Mouse (Mus musculus) ovary, adult 18-20 months (tissue): ENCODE measurements around the gene Tulp2.
"Not testable (repeated sequence)": the region's sequence is repeated elsewhere in the genome, so short reads cannot be mapped to it uniquely, and the experiment has no call there.

Source experiments
- DNase-seq: peaks from one replicate; pipeline ENCODE4 v3.0.0; 2022; ENCODE audit warnings: low spot score, mixed read lengths

The Tulp2 gene

DNA sequence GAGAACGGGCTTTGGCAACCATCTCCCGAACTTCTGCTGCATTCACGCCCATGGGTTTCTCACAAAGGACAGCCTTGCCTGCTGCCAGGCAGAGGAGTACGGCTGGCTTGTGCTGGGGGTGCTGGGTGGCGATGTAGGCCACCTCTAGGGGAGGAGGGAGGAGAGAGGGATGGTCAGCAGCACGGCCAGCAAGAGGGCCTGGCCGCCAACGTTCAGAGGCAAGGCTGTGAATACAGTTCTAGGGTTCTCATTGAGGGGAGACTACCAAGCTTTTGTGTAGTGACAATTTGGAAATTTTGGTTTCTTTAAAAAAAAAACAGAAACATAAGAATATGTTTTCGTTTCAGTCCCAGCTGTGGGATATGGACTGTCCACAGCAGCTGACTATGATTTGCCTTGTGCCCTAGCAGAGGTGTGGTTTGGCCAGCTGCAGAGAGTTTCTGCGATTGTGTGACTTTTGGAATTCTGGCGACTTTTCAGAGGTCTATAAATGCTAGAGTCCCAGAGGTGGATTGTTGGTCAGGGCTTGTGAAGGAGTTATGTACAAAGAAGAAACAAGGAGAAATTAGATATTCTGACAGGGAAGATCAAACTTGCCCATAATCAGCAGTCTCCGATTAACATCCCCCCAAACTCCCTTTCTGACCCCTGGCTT, 5.2 kb downstream of the Tulp2 start, which contains the start of gene Gm45808:
Gene Gm45808, minus strand, starts transcription at position 51 of the 655 bp plus-strand sequence.
- DNase-seq, result no peak

DNA sequence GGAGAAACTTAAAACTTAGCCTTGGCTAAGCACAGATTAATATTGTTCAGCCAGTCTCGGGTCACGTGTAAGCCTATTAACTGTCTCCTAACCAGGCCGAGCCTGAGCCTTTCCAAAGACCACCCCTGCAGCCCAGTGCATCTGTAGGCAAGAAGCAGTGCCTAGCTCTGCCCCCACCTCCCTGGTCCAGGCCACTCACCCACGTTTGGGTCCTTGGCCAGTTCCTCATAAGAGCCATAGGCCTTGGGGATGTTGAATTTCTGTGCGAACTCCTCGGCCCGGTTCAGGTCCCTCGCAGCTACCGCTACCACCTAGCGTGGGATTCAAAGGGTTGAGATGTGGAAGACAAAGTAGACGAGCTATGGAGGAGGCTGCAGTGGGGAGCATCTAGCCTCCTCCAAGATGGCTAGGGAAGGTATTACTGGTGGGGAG, 6.2 kb downstream of the Tulp2 start:
- no peak for DNase-seq

DNA sequence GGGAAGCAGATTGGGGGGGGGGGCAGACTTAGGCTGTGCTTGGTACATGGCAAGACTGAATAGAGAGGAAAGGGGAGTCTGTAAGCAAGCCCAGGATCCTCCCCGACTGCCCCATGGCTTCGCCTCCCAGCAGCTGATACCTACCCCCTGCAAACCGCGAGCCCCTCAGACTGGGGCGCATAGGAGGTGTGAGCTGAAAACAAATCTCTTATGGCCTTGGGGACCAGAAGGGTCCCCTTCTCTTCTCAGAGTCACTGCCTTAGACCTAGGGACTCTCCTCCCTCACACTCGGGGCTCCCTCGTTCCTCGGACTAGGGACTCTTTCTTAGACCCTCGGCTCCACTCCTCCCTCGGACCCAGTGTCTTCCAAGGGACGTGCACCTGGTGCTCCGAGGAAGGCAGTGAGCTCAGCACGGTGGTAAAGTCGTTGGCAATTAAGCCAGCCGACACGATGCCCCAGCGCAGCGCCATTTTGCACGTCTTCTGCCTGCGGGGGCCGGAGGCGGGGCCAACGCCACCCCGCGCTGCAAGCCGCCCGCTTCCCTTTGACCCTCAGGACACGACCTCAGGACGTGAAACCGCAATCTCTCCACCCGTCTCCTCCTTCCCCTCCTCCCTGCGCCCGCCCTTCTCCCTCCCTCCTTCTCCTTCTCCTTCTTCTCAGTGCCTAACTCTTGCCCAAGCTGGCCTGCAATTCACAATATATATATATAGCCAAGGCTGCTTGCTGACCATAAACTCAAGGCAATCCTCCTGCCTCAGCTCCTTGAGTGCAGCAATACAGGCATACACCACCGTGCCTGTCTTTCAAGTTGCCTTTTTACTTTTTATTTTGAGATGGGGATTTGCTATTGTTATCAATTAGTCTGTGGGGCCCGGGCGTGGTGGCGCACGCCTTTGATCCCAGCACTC, 6.9 kb downstream of the Tulp2 start, which contains the start of gene Dhdh:
Gene Dhdh, minus strand, starts transcription at position 513 of the 912 bp plus-strand sequence.
- DNase-seq, result peak; percentile 83

DNA sequence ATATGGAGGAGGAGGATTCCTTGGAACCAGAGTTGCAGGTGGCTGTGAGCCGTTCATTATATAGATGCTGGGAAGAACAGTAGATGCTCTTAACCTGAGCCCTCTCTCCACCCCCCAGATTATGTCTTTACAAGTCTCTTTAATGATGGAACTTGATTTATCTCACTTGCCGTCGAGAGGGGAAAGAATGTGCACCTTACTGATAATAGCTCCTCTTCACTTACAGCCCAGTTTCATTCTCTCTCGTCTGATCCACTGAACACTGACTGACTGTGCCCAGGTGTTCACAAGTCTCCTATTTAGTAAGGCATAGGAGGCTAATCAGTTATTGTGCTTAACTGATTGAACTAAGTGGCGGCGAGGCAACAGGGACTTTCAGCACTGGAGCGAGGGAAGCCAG, 7.9 kb downstream of the Tulp2 start:
- DNase-seq, result no peak

DNA sequence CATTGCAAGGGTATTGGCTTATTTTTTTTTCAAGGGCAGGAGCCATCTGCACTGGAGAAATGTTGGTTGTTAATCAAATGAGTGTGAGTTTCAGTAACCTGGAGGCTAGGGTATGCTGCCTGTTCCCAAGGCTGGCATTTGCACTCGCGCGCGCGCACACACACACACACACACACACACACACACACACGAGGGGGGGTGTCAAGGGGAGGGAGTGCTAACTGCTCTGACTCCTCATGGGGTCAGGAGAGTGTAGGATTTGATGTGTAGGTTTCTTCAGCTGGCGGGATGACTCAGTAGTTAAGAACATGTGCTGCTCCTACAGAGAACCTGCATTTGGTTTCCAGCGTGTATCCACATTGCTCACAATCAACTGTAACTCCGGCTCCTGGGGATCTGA, 9.1 kb downstream of the Tulp2 start:
- no peak for DNase-seq

DNA sequence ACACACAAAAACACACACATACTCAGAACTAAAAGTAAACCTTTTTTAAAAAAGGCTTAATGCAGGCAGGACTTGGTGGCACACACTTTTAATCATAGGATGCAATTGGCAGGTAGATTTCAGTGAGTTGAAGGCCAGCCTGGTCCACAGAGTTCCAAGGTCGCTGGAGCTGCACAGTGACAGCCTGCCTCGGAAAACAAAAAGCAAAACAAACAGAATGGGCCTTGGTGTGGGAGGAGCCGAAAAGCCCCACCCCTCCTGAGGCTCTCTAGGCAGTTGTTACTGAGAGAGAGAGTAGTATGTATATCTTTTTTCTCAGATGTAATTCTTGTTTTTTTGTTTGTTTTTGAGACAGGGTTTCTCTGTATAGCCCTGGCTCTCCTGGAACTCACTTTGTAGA, 9.6 kb downstream of the Tulp2 start:
- DNase-seq, result peak; percentile 40

DNA sequence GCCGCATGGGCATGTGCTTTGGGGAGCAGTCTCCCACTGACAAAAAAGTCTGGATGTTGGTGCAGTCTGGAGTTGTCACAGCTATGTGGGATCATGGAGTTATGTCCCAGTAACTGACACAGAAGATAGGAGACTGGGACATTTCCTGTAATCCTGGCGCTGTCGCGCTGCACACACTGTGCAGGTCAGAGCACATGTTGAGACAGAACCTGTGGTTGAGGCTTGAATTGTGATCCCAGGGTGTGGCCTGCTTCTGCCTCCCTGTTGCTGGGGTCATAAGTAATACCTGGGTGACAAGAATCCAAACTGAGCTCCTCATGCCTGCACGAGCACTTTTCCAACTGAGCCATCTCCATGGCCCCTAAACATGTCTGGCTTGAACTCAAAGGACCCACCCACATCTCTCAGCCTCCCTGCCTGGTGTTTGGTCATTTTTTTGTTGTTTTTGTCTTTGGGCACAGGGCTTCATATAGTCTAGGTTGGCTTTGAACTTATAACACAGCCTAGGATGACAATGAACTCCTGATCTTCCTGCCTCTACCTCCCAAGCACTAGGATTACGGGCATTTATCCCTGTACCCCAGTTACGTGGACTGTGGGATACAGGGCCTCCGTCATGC, 10.7 kb downstream of the Tulp2 start:
- no peak for DNase-seq

DNA sequence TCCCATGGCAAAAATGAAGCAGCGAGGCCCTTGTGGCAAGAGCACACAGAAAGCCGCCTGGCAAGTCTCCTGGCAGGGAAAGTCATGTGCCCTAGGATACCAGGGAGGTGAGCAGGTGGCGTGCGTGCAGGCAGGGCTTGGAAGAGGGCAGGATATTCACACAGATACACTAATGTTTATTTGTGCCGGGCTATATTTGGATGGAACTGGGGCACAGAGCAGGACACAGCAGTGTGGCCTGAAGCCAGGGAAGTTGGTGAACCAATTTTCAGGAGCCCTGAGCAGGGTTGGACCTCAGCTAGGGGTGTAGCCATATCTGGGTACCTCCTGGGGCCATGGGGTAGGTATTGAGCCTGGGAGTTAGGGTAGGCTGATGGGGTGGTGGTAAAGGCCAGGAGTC, 11.3 kb downstream of the Tulp2 start:
- no peak for DNase-seq

DNA sequence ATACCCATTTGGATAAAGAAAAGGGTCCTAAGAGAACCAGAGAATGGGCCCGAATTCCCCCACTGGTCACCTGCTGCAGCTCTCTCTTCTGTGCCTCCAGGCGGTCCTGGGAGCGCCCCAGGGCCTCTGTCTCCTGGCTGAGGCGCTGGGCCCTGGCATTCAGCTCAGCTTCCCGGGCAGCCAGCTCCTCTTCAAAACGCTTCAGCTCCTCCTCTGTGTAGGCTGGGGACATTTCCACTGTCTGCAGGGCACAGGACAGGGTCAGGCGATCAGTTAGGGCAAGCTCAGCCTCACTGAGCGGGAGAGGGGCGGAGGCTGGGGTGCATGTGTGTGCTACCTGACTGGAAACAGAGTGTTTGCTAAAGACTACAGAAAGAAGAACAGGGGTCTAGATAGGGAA, 12.9 kb downstream of the Tulp2 start:
- no peak for DNase-seq

DNA sequence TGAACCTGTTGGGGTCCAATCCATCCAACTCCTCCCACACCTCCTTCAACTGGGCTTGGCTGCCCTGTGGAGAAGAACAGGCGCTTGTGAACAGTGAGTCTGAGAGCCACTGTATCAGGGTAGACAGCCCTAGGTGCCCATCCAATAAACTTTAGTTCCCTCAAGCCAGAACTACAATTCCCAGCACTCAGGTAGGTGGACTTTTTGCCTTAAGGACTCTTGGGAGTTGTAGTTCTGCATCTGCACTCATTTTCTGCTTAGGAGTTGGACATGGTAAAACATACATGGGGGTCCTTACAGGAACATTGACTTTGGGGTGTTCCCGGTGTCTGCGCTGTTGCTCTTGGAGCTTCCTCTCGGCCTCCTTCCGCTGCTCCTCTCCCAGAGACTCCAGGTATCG, 16.8 kb downstream of the Tulp2 start:
- DNase-seq, result no peak

DNA sequence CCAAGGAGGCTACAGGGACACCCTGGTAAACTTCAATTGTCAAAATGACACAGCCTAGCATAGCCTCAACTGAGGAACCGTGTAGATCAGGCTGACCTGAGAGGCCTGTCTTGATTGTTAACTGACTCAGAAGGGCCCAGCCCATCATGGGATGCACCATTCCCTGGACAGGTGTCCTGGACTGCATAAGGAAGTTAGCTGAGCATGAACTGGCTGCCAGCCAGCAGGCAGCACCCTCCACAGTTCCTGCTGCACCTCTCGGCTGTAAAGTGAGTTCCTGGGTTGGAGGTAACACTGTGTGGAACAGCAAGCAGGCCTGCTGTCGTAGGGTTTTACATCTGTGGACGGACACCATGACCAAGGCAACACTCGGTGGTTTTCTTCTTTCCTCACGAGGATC, 25.9 kb downstream of the Tulp2 start:
- no peak for DNase-seq

DNA sequence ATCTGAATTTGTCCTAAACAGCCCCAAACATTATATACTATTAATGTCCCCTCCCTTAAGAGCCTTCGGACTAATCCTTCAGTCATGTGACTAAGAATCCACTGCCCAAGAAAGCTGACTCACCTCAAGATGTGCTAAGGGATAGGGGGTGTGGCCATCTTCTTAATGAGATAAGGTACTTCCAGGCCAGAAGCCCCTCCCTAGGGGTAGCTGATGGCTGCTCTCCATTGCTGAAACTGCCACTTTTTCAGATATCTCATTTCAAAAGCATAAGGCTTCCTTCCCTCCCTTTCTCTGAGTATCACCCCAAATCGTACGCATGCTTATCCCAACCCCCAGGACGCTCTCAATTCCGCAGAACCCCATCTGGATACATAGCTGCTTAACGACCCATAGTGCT, 26.9 kb downstream of the Tulp2 start:
- no peak for DNase-seq

DNA sequence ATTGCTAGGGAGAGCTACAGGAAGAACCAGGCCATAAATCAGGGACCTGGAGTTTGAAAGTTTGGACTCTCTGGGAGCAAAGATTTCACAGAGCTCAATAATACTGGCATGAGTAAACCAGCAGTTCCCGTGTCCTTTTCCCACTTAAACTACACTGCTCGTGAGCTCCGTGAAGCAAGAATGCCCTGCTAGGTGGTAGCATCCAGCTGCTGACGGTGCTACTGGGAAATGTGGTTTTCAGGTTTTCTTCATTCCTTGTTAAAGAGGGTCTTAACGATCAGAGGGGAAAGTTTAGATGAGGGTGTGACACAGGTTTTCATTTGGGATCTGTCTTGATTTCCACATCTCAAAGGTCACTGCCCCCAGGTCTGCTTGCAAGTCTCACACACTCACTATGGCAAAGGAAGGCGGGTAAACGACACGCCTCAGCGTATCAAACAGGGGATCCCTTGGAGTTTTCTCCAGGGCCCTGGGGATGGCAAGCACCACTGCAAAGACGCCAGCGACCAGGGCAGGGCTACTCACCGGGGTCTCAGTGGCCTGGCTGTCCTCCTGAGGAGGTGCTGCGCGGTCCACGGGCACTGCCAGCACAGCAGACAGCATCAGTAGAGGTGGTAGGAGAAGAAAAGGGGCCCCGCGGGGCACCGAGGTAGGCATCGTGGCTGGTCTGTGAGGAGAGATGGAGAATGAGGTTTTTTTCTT, 27.7 kb downstream of the Tulp2 start:
- no peak for DNase-seq

DNA sequence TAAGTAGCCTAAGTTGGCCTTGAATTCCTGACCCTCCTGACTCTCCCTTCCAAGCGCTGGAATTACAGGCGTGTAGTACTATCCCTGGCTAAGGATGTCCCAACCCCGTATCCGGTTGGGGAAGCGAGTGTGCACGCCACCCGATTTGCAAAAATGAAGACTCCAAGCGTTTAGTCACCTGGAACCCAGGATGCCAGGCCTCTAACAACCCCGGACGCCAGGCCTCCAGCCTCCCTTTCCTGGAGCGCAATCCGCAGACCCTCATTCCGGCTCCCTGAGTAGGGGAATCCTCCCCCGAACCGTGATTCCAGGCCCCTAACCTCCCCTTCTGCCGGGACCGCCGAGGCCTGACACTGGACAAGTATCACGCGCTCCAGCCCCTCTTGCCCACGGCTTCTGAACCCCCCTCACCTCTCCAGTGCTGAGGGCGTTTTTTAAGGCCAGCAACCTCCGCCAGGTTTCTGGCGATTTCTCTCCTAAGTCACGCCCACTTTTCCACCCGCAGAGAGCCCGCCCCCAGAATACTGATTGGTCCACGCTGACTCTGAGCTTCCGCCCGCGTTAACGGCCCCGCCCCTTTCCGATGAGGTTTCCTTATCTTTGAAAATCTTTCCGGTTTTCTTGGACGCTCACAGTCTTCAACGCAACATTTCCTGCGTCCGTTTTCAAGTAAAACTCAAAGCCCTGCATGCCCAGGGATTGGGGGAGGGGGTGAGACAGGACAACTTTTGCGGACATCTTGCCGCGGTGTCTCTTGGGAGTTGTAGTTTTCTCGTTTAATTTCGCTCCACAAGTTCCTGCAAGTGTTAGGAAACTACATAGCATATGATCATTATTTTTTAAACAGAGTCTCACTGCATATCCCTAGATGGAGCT, 28.5 kb downstream of the Tulp2 start, which contains the start of gene Nucb1:
Gene Nucb1, minus strand, starts transcription at position 495 of the 876 bp plus-strand sequence.
- peak; percentile 84 for DNase-seq

DNA sequence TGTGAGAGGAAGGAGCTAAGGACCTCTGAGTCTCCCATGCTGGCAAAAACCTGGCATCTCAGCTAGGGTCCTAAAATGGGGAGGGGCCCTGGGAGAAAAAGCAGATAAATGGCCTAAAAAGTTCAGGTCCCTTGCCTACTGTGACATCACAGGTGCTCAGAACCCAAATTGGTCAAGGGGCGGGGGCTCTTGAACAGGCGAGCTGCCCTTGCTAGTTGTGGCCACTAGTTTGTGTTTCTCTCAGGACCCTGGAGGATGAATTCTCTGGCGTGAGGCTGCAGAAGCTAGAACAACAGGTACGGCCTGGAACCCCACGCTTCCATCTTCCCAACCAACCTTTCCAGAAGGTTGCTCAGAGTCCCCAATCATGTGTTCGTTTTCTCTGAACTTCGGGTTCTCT, 32.7 kb downstream of the Tulp2 start:
- DNase-seq, result no peak

DNA sequence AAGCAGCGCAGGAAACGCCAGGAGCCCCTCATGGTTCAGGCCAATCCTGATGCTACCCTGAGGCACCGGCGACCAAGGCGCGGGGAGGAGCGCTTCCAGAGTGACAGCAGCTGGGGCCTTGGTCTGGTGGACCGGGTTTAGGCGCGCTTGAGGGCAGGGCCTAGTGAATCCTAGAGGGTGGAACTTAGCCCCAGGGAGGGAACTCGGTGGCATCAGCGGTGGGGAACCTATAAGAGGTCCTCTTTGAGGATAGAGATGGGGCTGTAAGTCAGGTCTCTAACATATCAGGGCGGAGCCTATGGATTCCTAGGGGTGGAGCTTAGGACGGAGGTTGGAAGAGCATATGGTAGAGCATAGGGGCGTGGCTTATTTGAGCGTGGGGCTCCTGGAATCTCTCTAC, 33.8 kb downstream of the Tulp2 start:
- no peak for DNase-seq

DNA sequence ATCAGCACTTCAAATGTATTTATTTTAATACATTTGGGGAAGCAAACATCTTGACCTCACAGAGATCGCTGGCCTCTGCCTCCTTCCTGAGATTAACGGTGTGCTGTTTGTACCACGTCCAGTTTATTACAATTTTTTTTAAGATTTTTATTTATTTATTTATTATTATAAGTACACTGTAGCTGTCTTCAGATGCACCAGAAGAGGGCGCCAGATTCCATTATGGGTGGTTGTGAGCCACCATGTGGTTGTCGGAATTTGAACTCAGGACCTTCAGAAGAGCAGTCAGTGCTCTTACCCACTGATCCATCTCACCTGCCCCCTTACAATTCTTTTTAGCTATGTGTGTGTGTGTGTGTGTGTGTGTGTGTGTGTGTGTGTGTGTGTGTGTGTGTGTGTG, 35.2 kb downstream of the Tulp2 start:
- not testable (repeated sequence) for DNase-seq

DNA sequence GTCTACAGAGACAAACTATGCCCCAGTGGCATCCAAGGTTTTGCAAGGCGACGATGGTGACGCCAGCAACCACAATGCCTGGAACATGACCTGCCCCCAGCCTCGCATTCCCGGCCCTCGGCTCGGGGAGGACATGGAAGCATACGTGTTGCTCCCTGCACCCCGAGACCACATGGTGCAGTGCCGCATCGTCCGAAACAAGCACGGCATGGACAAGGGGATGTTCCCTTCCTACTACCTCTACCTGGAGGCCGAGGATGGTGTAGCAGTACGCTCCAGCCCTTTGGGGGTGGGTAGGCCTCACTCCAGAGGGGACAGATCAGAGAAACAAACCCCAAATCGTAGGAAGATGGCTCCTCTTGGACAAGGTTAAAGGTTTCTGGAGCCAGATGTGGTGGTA, 36.9 kb downstream of the Tulp2 start:
- no peak for DNase-seq

DNA sequence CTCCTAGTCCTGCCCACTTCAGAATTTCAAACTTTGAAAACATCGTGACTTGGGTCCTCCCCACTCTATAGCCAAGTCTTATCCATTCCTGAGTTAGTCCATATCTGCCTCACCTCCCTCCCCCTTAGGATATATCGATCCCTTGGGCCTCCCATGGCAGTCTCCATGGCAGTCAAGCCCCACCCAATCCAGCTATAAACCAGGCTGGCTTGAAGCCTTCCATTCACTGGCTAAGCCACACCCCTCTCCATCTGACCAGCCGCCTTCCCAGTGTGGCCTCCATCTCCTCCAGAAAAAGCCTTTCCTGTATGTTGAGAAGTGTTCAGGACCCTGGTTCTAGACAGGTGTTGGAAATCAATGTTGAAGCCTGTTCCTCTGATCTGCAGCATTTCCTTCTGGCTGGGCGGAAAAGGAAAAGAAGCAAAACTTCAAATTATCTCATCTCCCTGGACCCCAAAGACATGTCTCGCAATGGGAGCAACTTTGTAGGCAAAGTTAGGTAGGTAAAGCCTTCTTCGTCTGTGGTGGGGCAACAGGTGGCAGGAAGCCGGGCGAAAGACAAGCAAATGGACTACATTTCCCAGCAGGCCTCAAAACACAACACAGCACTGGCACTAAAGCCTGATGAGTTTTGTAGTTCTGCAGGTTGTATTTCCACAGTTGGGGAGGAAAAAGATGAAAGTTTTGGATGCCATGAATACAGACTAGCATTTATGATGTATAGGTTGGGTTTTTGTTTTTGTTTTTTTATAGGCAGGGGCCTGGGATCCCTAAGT, 37.9 kb downstream of the Tulp2 start:
- no peak for DNase-seq

DNA sequence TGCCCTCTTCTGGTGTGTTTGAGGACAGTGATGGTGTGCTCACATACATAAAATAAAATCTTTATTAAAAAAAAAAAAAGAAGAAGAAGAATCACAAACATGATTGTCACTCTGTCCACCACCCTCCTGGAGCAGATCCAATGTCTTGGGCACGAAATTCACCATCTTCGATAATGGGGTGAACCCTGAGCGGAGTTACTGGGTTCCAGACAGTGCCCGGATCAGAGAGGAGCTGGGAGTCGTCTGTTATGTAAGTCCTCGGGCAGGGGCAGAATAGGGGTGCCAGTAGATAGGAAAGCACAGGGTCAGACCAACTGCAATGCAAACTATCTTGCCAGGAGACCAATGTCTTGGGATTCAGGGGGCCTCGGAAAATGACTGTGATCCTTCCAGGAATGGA, 38.9 kb downstream of the Tulp2 start:
- no peak for DNase-seq
